Mouse (Mus musculus) urinary bladder, postnatal 14 days (tissue): ENCODE data around the gene Cttnbp2.

Source experiments
- DNase-seq: peaks from one replicate; pipeline ENCODE4 v3.0.0; 2021; ENCODE audit warnings: low spot score

Gene Cttnbp2

DNA sequence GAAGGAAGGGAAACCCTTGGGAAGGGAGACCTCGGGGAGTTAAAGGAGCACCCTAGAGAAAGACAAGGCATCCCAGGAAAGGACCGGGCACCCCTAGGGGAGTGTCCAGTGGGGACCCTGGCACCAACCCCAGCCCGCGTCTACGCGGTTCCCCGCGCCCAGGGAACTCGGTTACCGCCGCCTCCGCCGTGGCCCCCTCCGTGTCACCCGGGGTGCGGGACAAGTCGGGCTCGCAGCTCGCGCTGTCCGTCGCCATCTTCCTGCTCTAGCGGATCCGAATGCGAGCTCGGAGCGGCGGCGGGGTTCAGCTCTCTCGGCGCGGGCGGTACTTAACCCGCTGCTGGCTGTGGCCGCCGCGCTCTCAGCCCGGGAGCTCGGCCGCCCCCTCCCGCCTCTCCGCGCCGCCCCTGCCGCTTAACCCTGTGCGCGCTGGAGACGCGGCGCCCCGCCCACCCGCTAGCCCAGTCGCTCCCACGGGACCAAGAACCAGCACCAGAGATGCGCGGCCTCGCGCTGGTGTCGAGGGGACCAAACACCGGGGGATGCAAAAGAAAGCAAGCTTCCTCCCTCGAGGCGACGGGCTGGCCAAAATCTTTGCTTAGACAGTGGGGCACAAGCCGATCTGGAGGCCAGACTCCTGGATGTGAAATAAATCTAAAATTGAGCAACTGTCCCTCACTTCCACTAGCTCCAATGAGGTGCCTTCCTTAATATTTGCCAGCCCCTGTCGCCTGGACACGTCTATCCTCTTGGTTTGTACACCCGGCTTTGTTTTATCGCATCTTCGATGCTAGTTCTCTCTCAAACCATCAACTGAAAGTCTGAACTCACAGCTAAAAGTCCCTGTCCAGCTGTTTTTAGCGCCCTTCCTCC lies at the start of gene Cttnbp2:
Gene Cttnbp2 (minus strand): TSS at position 364 of the 873 bp plus-strand sequence.
- peak; percentile 78 for DNase-seq

DNA sequence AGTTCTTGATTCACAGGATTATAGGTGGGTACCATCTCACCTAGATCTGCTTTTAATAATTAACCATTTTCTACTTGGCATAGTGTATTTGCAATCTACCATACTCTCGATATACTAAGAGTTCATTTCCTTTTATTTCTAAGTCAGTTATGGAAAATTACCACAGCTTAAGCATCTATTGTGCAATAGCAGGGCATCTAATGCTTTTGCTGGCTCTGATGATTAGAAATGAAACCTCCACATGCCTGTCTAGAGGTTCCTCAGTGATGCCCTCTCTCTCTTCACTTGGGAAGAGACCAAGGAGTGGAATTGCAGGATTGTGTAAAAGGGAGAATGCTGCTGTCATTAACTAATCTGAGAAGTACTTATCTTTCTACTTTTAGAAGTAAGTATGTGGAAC lies 44.4 kb upstream of the Cttnbp2 start:
- no peak for DNase-seq

DNA sequence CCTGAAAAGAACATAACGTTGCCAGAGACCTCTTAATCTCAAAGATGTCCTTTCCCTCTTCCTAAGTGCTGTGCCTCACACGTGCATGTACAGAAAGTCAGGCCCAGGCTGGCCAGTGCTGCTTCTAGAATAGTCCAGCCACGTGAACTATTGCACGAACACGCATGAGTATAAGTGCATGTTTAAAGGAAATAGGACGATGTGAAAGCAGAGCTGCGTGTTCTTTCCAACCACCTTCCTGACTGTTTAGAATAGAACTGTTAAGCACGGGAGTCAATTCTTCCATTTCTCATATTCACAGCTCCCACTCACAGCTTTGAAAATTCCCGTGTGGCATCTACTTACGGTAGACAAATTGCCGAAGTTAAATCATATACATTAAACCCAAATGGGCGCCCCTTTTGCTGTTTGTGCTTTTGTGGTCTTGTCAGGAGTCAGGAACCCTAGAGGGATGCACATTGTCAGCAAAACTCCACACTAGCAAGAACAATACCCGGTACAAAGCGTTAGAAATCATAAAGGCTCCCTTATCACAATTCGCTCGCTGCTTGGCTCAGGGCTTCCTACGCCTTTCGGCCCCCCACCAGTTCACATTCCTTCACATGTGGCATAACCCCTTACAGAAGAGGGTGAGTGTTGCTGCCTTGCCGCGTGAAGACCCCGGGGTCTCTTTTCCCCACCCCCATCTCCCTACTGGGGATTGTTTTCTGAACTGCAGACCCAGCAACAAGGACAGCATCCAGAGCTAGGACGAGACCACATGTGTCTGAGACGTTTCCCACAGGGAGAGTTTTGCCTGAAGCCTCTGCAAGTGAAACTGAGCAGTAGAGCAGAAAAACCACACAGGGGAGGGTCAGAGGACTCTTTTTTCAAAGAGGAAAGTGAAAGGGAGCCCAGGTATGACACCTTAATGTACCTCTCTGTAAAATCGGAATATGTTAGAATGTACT lies 33.1 kb upstream of the Cttnbp2 start:
- DNase-seq = no peak

DNA sequence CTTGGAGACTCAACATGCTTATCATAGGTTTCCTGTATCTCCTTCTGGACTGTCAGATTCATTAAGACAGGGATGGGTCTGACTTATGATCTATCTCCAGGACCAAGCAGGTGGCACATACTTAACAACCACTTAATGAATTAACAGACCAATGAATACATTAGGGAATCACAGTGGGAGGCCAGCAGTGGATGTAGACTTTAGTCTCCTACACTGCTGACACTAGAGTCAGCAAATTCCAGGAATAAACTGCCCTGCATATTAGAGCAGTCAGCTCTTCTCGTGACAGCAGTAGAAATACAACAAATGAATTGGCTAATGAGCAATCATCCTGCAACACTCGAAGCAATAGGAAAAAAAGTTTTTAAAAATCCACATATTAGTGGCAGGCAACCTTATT lies 29.2 kb upstream of the Cttnbp2 start:
- DNase-seq = no peak

DNA sequence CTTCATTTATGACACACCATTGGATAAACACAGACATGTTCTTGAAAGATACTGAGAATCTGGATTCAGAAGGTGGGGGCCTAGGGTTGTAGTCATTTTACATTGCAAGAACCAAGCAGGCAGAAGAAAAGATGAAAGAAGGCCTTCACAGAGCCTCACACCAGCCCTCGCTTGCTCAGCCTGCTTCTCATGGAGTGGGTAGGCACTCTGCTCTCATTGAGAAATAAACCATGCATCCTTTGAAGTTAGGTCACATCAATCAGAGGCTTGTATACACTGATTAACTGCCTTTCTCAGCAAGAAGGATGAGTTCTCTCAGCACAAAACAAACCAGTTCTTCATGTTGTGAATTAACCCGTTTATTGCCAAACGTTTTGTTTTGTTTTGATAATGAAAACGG lies 25.8 kb upstream of the Cttnbp2 start:
- no peak for DNase-seq

DNA sequence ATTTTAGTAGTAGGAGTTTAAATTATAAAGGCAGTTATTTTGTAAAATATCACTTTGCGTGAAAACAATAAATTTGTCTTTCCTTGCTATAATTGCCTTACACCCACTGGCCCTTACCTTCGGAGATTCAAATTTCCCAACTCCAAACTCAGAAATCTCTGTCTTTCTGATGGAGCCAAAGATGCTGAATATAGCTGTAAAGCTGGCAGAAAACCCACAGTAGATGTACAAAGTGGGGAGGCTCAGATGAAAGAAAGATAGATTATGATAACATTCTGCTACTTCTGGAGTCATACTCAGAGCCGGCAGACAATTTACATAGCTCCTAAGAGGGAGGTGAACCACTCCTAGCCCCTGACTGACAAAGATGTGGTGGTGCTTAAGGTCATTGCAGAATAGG lies 15.8 kb upstream of the Cttnbp2 start:
- DNase-seq = no peak

DNA sequence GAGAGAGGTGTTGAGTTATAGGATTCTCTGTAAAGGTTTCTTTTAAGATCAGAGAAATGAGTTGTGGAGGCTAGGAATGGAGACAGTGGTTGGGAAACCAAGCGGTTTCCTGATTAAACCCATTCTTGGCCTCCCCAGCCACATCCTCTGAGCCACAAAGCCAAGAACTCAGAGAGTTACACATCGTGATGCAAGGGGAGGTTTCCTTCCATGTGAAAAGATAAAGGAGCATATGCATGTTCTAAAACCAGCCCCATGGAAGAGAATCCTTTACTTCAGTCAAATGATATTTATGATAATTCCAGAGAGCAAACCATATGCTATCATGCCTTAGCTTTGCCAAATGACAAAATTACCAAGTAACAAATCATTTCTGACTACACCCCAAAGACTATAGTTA lies 3.0 kb upstream of the Cttnbp2 start:
- no peak for DNase-seq

DNA sequence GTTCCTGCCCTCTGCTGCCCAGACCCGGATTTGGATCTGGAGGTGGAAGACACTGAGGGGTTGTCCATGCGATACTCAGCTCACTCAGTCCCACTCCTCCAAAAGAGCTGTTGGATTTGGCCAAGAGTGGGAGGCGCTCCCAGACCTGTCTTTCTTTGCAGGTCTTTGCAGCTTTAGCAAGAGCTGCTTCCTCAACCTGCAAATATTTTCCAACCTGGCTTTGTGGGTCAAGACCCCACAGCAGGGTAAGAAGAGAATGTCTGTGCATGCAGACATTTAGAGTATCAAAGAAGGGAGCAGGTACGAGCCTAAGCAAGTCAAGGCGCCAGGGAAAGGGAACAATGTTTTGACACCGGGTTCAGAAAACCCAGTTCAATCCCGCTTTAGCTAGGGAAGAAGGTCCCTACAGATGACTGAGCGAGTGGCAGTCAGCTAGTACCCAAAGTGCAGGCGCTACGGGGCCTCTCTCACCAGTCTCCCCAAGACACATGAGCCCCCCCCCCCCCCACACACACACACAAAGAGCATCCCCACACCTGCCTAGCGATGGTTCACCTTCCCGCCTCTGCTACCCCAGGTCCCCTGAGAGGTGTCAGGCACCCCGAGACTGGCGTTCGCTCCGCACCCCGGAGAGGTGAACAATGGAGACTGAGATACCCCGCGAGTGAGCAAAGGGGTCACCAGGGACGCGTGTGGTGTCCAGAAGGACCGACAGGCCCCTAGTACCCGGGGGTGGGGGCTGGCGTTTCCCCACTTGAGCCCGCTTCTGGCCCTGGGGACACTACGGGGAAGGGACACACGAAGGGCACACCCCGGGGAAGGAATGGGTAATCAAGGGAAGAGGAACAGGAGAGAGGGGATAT lies 801 bp downstream of the Cttnbp2 start:
- peak; percentile 6 for DNase-seq

DNA sequence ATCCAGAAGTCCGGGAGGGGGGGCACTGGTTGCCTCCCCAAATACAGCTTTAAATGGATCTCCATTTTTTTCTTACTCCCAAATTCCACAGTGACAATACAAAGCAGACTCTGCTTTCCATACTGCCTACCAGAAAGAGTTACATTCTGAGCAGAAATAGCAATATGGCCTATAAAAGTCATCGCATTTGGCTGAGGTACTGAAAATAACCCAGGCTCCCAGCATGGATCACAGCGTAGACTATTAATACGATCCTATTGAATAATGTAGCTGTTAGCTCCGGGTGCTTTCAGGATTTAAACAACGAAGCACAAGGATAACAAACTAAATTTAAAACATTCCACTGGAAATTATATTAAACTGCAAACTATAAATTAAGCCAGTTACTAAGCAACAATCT lies 2.8 kb downstream of the Cttnbp2 start:
- DNase-seq = no peak

DNA sequence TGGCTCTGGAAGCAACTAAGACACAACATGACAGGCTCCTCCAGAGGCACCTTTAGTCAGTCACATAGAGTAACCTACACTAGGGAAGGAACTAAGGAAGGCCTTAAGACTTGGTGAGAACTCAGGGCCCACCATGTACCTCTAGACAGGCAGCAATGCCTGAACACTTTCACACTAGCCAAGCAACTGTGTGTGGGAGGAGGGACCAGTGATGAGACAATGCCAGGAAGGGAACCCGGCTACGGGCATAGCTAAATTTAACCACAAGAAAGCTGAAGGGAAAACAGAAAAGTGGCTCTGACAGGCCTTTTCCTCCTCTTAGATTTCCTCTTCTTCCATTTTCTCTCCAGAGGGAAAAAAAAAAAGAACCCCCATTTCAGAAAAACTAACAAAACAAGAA lies 6.6 kb downstream of the Cttnbp2 start:
- no peak for DNase-seq

DNA sequence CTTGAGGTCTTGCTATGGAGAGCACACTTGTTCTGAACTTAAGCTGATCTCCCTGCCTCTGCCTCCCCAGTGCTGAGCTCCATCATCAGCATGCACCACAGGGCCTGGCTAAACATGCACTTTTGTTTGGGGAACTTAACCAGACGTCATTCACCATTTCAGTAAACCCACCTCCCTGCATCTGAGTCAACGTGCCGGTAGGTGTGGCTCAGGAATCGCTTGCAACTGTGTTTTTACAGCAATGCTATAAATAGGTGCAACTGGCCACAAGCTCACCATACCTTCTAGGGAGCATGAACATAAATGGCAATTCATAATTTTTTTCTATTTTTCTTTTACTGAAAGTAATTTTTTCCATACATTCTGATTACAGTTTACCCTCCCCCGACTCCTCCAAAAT lies 14.8 kb downstream of the Cttnbp2 start:
- no peak for DNase-seq

DNA sequence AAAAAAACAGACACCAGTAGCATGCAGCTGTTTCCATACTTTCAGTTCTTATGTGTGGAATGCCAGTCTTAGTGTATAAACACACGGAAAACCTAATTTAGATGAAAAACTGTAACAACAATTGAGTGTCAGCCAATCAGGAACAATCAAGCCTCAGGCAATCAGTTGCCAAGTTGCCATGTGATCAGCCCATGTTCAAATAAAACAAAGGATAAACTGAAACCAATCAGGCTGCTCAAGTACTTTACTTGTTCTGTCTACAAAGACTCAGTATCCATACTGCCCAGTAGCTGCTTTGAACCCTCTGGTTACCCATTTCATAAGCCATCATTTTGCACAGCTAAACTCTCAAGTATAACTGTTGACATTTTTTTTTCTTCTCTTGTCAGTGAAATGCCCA lies 21.7 kb downstream of the Cttnbp2 start:
- DNase-seq = no peak

DNA sequence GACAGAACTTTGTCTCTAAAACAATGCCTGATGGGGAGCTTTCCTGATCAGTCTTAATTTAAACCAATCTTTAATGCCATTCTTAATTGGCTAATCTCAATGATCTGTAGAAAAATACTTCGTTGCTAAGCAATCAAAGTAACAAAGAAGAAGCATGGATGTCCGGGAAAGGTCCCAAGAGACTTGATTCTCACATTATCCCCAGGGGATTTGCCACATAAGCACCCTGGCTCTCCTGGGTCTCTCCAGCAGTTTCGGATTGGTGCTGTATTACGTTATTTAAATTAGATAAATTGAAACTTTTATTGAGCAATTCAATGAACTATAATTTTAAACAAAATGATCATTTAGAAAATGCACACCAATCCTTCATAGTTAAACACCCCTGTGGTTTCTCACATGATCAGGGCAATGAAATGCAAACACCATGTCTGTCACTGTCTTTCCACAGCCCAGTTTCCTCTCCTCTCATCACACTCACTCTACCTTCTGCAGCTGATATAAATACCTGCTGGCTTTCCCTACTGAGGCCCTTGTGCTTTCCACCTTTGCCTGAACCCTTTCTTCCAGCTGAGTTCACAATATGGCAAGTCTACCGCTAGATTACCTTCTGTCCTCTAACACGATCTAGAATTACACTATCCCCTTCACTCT lies 22.3 kb downstream of the Cttnbp2 start:
- no peak for DNase-seq

DNA sequence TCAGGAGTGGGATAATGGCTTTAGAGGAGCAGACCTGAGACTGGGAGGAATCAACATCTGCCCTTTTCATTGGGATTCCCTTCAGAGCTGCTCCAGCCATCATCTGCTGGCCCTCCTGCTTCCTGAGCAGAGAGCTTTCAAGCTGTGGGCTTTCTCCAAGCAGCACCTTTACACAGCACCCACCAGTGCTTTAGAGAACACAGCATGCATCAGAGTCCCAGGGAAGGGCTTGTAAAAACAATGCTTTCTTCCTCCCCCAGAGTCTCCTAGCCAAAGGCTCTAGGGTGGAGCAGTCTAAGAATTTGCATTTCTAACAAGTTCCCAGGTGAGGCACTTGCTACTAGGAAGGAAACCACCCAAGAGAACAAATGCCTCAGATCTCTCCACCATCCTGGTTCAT lies 29.6 kb downstream of the Cttnbp2 start:
- no peak for DNase-seq

DNA sequence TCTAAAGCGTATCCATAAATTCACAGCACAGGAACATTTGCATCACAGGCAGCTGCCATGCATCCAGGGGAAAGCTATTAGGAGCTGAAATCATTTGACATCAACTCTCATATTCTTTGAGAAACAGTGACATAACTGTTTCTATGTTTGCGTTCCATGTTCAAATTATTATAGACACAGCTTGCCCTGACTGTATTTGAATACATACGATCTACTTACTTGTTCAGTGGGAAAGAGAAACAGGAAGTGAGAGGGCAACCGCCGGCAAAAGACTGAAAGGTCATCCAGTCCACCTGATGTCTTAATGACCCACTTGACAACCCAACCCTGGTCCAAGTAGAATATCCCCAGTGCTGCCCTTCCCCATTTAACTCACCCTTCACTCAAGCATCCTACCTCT lies 30.6 kb downstream of the Cttnbp2 start:
- DNase-seq = no peak

DNA sequence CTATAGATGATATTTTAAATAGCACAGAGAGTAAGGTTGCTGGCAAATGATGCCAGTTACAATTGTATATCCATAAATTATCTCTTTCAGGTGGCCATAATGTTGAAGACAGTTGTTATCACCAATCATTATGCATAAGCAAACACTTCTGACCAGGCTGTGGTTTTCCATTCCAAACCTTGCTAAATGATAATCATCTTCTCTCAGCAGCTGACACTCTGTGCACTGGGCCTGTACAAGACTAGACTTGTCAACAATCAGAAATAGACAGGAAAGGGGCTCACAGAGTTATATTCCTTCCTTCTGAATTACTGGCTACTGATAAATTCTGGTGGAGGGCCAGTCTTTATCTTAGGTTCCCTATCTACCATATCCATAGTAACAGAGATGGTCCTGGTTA lies 32.1 kb downstream of the Cttnbp2 start:
- no peak for DNase-seq

DNA sequence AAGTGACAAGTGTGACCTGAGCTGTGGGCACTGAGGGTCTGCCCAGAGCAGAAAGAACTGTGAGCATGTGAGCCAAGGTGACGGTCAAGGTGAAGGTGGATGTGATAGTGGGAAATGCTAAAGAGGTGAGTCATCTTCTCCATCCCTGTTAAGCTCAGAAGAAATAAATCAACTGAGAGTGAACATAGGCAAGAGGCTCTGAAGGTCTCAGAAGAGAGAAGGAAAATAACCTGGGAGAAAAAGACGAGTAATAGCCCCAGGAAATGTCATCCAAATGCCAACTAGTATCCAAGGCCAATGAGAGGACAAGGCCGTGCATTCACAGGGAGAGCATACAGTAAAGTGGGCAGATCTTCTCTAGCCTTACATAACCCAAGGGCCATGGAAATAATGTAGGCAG lies 32.9 kb downstream of the Cttnbp2 start:
- no peak for DNase-seq

DNA sequence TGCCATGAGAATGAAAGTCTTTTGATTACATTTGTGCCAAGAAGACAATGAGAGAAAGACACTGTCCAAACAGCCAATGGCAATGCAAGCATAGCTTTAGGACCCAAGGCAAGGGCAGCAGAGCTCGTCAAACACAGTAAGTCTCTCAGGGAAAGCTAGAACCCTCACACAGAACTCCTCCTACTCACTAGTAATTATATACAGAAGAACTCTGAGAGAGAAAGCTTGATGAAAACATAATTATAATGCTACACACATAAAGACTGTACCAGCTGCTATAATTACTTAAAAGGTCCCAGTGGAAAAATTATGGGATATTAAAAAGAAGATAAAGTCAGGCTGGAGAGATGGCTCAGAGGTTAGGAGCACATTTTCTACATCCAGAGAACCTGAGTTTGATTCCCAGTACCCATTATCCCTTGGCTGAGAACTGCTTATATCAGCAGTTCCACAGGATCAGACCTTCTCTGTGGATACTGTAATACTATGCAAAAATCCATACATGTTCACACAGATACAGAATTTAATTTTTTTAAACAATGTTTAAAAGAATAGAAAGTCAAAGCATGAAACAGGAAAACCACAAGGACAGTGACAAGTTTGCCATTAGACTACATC lies 37.2 kb downstream of the Cttnbp2 start:
- DNase-seq = no peak

DNA sequence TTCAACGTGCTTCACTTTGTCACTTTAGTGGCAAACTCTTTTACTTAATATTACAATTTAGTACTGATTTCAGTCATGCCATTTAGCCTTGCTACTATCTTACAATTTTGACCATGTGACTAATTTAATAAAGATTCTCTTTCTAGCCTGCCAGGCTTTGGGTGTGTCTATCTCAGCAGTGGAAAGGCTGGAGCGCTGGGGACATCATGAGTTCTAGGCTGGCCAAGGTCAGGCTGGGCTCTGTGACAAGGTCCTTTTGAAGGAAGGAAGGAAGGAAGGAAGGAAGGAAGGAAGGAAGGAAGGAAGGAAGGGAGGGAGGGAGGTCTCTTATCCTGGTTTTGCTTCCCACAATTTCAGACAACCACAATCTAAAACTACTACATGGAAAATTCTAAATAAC lies 39.7 kb downstream of the Cttnbp2 start:
- no peak for DNase-seq

DNA sequence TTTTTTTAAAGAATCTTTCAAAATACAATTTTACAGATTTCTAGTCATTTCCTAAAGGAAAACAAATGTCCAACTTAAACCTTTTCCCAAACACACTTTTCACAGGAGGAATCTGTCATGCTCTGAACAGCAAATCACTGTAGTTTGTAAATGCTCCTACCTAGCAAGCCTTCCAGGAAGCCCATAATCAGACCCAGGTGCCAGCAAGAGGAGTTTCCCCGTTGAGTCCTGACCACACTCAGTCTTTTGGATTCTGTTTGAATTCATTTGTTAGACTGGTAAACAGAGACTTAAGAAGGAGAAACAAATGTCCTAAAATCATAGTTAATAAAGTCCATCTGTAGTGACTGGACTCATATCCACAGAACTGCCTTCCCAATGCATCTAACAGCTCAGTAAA lies 40.1 kb downstream of the Cttnbp2 start:
- no peak for DNase-seq

DNA sequence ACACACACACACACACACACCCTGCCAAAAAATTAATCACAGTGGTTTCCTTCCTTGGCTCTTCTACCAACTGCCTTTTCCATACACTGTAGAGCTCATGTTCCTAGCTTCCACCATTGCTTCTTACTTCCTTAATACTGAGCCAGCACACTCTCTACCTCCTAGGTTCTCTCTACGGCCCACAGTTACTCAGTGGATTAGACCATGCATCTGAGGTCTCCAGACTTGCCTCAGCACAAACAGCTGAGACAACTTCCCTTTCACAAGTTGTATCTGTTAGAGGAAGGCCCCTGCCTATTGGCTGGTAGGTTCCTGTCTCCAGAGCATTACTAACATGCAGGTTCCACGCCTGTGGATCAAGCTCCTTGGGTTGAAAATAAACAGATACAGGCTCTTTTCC lies 45.4 kb downstream of the Cttnbp2 start:
- no peak for DNase-seq
